Mouse (Mus musculus) right cerebral cortex, postnatal 14 days (tissue): Measurements from ENCODE around the gene Pcolce2.

Source experiments
- DNase-seq: peaks from one replicate; pipeline ENCODE4 v3.0.0; 2022

Gene Pcolce2

DNA sequence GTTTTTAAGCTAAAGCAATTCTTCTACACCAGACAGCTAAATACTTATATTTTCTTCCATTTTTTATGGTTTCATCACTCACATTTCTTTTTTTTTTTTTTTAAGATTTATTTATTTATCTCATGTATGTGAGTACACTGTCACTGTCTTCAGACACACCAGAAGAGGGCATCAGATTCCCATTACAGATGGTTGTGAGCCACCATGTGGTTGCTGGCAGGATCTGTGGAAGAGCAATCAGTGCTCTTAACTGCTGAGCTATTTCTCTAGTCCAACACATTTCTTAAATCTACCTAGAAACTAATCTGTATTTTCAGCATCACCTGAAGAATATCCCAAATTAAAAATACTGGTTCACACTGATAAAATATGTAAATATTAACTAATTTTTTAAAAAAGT, 98.8 kb downstream of the Pcolce2 start:
- DNase-seq, result no peak

DNA sequence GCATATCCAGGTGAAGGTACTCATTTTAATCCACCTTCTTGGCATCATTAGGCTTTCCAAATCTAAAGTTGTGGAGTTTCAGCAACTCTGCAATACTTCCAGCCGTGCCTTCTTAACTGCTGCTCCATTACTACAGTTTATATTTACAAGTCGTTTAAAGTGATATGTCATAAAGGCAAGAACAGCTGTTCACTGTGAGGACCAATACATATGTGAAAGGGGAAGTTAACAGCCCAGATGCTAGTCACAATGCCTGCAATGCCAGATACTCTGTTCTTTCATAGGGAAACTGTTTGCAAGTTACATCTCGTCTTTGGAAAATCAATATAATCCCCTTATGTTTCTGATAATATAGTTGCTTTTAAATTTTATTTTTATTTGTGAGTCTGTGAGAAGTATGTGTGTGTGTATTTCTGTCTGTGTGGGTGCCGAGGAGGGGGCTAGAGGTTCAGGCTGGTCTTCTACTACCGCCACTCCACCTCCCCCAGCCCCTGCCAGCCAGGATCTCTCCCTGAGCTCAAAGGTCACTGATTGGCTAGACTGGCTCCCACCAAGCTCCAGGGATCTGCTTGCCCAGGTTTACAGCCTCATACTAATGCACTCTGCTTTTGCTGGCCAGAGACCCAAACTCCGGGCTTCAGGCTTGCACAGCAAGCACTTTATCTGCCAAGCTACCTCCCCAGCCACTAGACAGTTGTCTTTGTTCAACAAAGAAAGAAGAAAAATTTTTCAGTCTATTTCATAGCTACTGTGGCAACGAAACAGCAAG, 107.6 kb downstream of the Pcolce2 start:
- DNase-seq, result no peak

DNA sequence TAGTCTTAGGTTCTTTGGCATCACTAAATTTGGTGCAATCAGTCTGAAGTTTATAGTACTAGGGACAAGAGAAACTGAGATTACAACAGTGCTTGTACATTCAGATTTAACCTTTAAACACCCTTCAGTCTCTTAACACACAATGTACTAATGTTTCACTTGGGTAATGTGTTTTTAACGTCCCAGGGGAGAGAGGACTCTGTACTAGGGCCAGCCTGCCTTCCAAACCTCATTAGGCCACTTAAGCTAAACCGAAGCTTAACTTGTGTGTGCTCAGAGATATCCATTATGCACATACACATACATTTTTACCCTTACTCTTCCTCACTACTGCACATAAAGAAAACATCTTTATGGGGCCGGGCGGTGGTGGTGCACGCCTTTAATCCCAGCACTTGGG, 109.9 kb downstream of the Pcolce2 start:
- DNase-seq, result no peak
